Comparison of ENCODE assay signal across 19 mouse cellular contexts in genomic region chr6:142944470-142944869, GRCm38 (mm10). TPM values are rescaled to one million over a fixed set of nuclear protein-coding genes. Genes with fewer than 3 reads are reported as not detected.
DNase-seq lines count a peak whose midpoint lies in the region; ATAC-seq and TF ChIP-seq lines count a peak whose summit lies in the region.
"Had no signal": no experiment of that assay in that cellular context is flagged by ENCODE, and none has a peak within 500 bp of the region (broad histone marks: within the 10 kb centered on the region; RNA-seq: fewer than 3 reads in every experiment).

No protein-coding gene starts in this region.

- TF ChIP-seq RAD21 in MEL (IDR thresholded peaks at IDR 0.05; ENCODE audit: low read depth, low read length) = peak; percentile 7

- DNase-seq in midbrain, postnatal 0 days (ENCODE audit: low spot score) = no peak
- no peak for DNase-seq in MEL (ENCODE audit: low read depth, low spot score)
- peak; percentile 31 for DNase-seq in induced T-regulatory cell, adult 2 months (ENCODE audit: low read depth)
- no peak for DNase-seq in lung, adult 2 months
- DNase-seq in embryonic facial prominence, embryonic 10.5 days (ENCODE audit: low spot score) = no peak
- DNase-seq: adrenal gland, adult 8-10 months; cerebellum, adult 11-12 months; cerebellum, postnatal 36 days; gastrocnemius, postnatal 14 days; kidney, postnatal 4 days; lung, postnatal 4 days; retina, postnatal 1 day; thymus, postnatal 25 days had no signal

- ATAC-seq in intestine, postnatal 0 days = no peak
- ATAC-seq in intestine, embryonic 16.5 days = no peak
- ATAC-seq in midbrain, postnatal 0 days (ENCODE audit: low FRiP score) = no peak
- ATAC-seq in midbrain, embryonic 13.5 days = no peak

- 88% methylated on average over 3 of the region's 3 CpGs for WGBS in intestine, postnatal 0 days
- WGBS in intestine, embryonic 16.5 days = 94% methylated on average over 3 of the region's 3 CpGs
- 98% methylated on average over 3 of the region's 3 CpGs for WGBS in midbrain, postnatal 0 days
- WGBS in midbrain, embryonic 13.5 days = 94% methylated on average over 3 of the region's 3 CpGs
- WGBS in lung, adult 2 months = 93% methylated on average over 3 of the region's 3 CpGs
- 91% methylated on average over 3 of the region's 3 CpGs for WGBS in embryonic facial prominence, embryonic 10.5 days

- H3K36me3 ChIP-seq in intestine, postnatal 0 days (ENCODE audit: control insufficient read depth, insufficient read depth) = no peaks in the 10 kb centered on the region
- H3K36me3 ChIP-seq in intestine, embryonic 16.5 days (ENCODE audit: control insufficient read depth, insufficient read depth, low read length) = no peaks in the 10 kb centered on the region
- no peaks in the 10 kb centered on the region for H3K36me3 ChIP-seq in midbrain, postnatal 0 days (ENCODE audit: insufficient read depth, low read length)
- peaks cover 10% of the 10 kb centered on the region for H3K36me3 ChIP-seq in midbrain, embryonic 13.5 days
- no peaks in the 10 kb centered on the region for H3K36me3 ChIP-seq in MEL (ENCODE audit: control insufficient read depth in 1 of 2, insufficient read depth in 2 of 2, low read length in 2 of 2)
- H3K36me3 ChIP-seq in embryonic facial prominence, embryonic 10.5 days (replicated peaks) = no peaks in the 10 kb centered on the region; the same call in 1 of the 2 replicates
- H3K36me3 ChIP-seq: forebrain, embryonic 12.5 days; lung, embryonic 15.5 days had no signal

- no peak overlapping the region for H3K4me3 ChIP-seq in intestine, postnatal 0 days (ENCODE audit: low read depth, low read length)
- H3K4me3 ChIP-seq in intestine, embryonic 16.5 days (ENCODE audit: low read length) = no peak overlapping the region
- no peak overlapping the region for H3K4me3 ChIP-seq in midbrain, postnatal 0 days (ENCODE audit: low read depth, low read length)
- H3K4me3 ChIP-seq in midbrain, embryonic 13.5 days (replicated peaks) = no peak overlapping the region
- no peak overlapping the region for H3K4me3 ChIP-seq in MEL (ENCODE audit: control insufficient read depth in 1 of 2, insufficient read depth in 1 of 2, low read depth in 2 of 2, low read length in 2 of 2)
- no peak overlapping the region for H3K4me3 ChIP-seq in lung, adult 2 months (replicated peaks; ENCODE audit: extremely low read depth, low read depth, low read length)
- H3K4me3 ChIP-seq in embryonic facial prominence, embryonic 10.5 days = no peak overlapping the region
- H3K4me3 ChIP-seq: forebrain, embryonic 12.5 days; lung, embryonic 15.5 days had no signal

- H3K4me1 ChIP-seq in intestine, postnatal 0 days (replicated peaks; ENCODE audit: control insufficient read depth, insufficient read depth, low read length) = no peaks in the 10 kb centered on the region
- no peaks in the 10 kb centered on the region for H3K4me1 ChIP-seq in intestine, embryonic 16.5 days (ENCODE audit: control insufficient read depth, insufficient read depth, low read length)
- peaks cover 8% of the 10 kb centered on the region for H3K4me1 ChIP-seq in midbrain, postnatal 0 days (ENCODE audit: insufficient read depth, low read length)
- H3K4me1 ChIP-seq in midbrain, embryonic 13.5 days (replicated peaks) = peaks cover 30% of the 10 kb centered on the region
- no peaks in the 10 kb centered on the region for H3K4me1 ChIP-seq in MEL (ENCODE audit: control insufficient read depth in 1 of 2, insufficient read depth in 2 of 2, low read length in 2 of 2)
- H3K4me1 ChIP-seq in lung, adult 2 months (ENCODE audit: control insufficient read depth, insufficient read depth, low read length) = no peaks in the 10 kb centered on the region
- H3K4me1 ChIP-seq in embryonic facial prominence, embryonic 10.5 days = peaks cover 11% of the 10 kb centered on the region

- TF ChIP-seq EP300 in MEL (IDR thresholded peaks at IDR 0.05; ENCODE audit: low read depth in 1 of 2, low read length in 2 of 2) = no peak

- no peaks in the 10 kb centered on the region for H3K79me2 ChIP-seq in MEL (ENCODE audit: control insufficient read depth, insufficient read depth, low read length, poor library complexity)

- no peaks in the 10 kb centered on the region for H3K27me3 ChIP-seq in intestine, postnatal 0 days (replicated peaks; ENCODE audit: control insufficient read depth, insufficient read depth, low read length)
- no peaks in the 10 kb centered on the region for H3K27me3 ChIP-seq in intestine, embryonic 16.5 days (replicated peaks; ENCODE audit: control insufficient read depth, insufficient read depth, low read length)
- H3K27me3 ChIP-seq in midbrain, postnatal 0 days (ENCODE audit: insufficient read depth, low read length) = no peaks in the 10 kb centered on the region
- H3K27me3 ChIP-seq in midbrain, embryonic 13.5 days = no peaks in the 10 kb centered on the region
- no peaks in the 10 kb centered on the region for H3K27me3 ChIP-seq in MEL (ENCODE audit: control insufficient read depth in 1 of 2, insufficient read depth in 2 of 2, low read length in 2 of 2)
- H3K27me3 ChIP-seq in embryonic facial prominence, embryonic 10.5 days (replicated peaks; ENCODE audit: low read depth, poor library complexity, severe bottlenecking) = no peaks in the 10 kb centered on the region
- H3K27me3 ChIP-seq: forebrain, embryonic 12.5 days; lung, embryonic 15.5 days had no signal

- H3K27ac ChIP-seq in intestine, postnatal 0 days (ENCODE audit: low read depth, low read length) = no peak overlapping the region
- H3K27ac ChIP-seq in intestine, embryonic 16.5 days (ENCODE audit: low read length) = no peak overlapping the region
- no peak overlapping the region for H3K27ac ChIP-seq in midbrain, postnatal 0 days (ENCODE audit: low read depth, low read length)
- no peak overlapping the region for H3K27ac ChIP-seq in midbrain, embryonic 13.5 days
- no peak overlapping the region for H3K27ac ChIP-seq in MEL (ENCODE audit: control insufficient read depth, low read depth, low read length)
- no peak overlapping the region for H3K27ac ChIP-seq in embryonic facial prominence, embryonic 10.5 days (replicated peaks)
- H3K27ac ChIP-seq: forebrain, embryonic 12.5 days; lung, embryonic 15.5 days had no signal

- TF ChIP-seq CTCF in intestine, postnatal 0 days (IDR thresholded peaks at IDR 0.05; ENCODE audit: low read depth) = peak; percentile 21; the same call in 1 of the 2 replicates
- TF ChIP-seq CTCF in midbrain, postnatal 0 days (IDR thresholded peaks at IDR 0.05) = peak; percentile 23; the same call in 1 of the 2 replicates
- TF ChIP-seq CTCF in MEL (IDR thresholded peaks at IDR 0.05 in 2 of 3, conservative IDR thresholded peaks at IDR 0.05 in 1 of 3; ENCODE audit: control insufficient read depth in 1 of 3, insufficient read depth in 1 of 3, low read depth in 2 of 3, low read length in 3 of 3, poor library complexity in 1 of 3, severe bottlenecking in 1 of 3) = peak; percentile 32 to 47 (median 33)
- TF ChIP-seq CTCF in lung, adult 2 months (IDR thresholded peaks at IDR 0.05; ENCODE audit: insufficient read depth, low read length) = no peak

- H3K9ac ChIP-seq in intestine, postnatal 0 days (ENCODE audit: low read depth, low read length) = no peak overlapping the region
- H3K9ac ChIP-seq in intestine, embryonic 16.5 days (ENCODE audit: low read depth, low read length) = no peak overlapping the region
- no peak overlapping the region for H3K9ac ChIP-seq in midbrain, postnatal 0 days (replicated peaks; ENCODE audit: low read length, poor library complexity, severe bottlenecking)
- H3K9ac ChIP-seq in midbrain, embryonic 13.5 days (replicated peaks) = no peak overlapping the region
- no peak overlapping the region for H3K9ac ChIP-seq in MEL (ENCODE audit: control insufficient read depth, low read depth, low read length, poor library complexity, severe bottlenecking)
- H3K9ac ChIP-seq: forebrain, embryonic 12.5 days; lung, embryonic 15.5 days had no signal

- TF ChIP-seq POLR2A in MEL (IDR thresholded peaks at IDR 0.05; ENCODE audit: control insufficient read depth in 1 of 2, insufficient read depth in 1 of 2, low read depth in 1 of 2, low read length in 2 of 2, poor library complexity in 1 of 2) = no peak
- no peak for TF ChIP-seq POLR2A in lung, adult 2 months (IDR thresholded peaks at IDR 0.05; ENCODE audit: borderline replicate concordance, extremely low read depth, low read depth, low read length)

- no peaks in the 10 kb centered on the region for H3K9me3 ChIP-seq in intestine, postnatal 0 days (ENCODE audit: control insufficient read depth)
- H3K9me3 ChIP-seq in intestine, embryonic 16.5 days (ENCODE audit: control insufficient read depth, low read length) = no peaks in the 10 kb centered on the region
- no peaks in the 10 kb centered on the region for H3K9me3 ChIP-seq in midbrain, postnatal 0 days (ENCODE audit: low read length)
- no peaks in the 10 kb centered on the region for H3K9me3 ChIP-seq in midbrain, embryonic 13.5 days
- no peaks in the 10 kb centered on the region for H3K9me3 ChIP-seq in MEL (replicated peaks; ENCODE audit: insufficient read depth, low read length)
- no peaks in the 10 kb centered on the region for H3K9me3 ChIP-seq in embryonic facial prominence, embryonic 10.5 days
- H3K9me3 ChIP-seq: forebrain, embryonic 12.5 days; lung, embryonic 15.5 days had no signal

- H3K4me2 ChIP-seq in intestine, postnatal 0 days (replicated peaks; ENCODE audit: low read depth) = no peak overlapping the region
- H3K4me2 ChIP-seq in intestine, embryonic 16.5 days (ENCODE audit: low read depth, low read length) = no peak overlapping the region
- H3K4me2 ChIP-seq in midbrain, postnatal 0 days (ENCODE audit: low read depth, low read length, poor library complexity, severe bottlenecking) = no peak overlapping the region
- H3K4me2 ChIP-seq in midbrain, embryonic 13.5 days (replicated peaks) = no peak overlapping the region
- H3K4me2 ChIP-seq: forebrain, embryonic 12.5 days; lung, embryonic 15.5 days had no signal

TF ChIP-seq in MEL, 35 proteins besides CTCF, POLR2A, EP300 and RAD21:
- TF ChIP-seq SMC3 (IDR thresholded peaks at IDR 0.05; ENCODE audit: low read depth, low read length) = peak; percentile 18; the same call in 1 of the 2 replicates
- no peak for TF ChIP-seq POLR2AphosphoS5 (IDR thresholded peaks at IDR 0.05; ENCODE audit: borderline replicate concordance, low read depth, low read length)

RNA-seq across cellular contexts. Expression of gene St8sia1, which starts 19.8 kb away (rescaled TPM):
- 0.17 and 0.34 TPM in 2 replicates for polyA plus RNA-seq in intestine, postnatal 0 days (2015; fragmentation: Nextera tagmentation; extraction: Ambion mirVana)
- polyA plus RNA-seq in intestine, embryonic 16.5 days (2015; fragmentation: Nextera tagmentation; extraction: Ambion mirVana) = 1.4 and 1.6 TPM in 2 replicates
- total RNA-seq in midbrain, postnatal 0 days (2014; rRNA removed) = 17.7 and 25.3 TPM in 2 replicates
- polyA plus RNA-seq in midbrain, postnatal 0 days (2015; fragmentation: Nextera tagmentation; extraction: Ambion mirVana) = 4.0 and 4.5 TPM in 2 replicates
- polyA plus RNA-seq in midbrain, embryonic 13.5 days (2015; fragmentation: Nextera tagmentation; extraction: Ambion mirVana) = 8.0 and 8.4 TPM in 2 replicates
- not detected in 2 replicates for total RNA-seq in MEL (2012; rRNA removed)
- under 1 TPM in 1 of 2 experiments, not detected in 1; 0.01 TPM for polyA plus RNA-seq in MEL (2012; ENCODE audit: insufficient read depth in 1 of 2, insufficient read length in 2 of 2, low read depth in 1 of 2, low replicate concordance in 2 of 2, missing spikeins in 1 of 2)
- 0.23 and 0.26 TPM in 2 replicates for polyA plus RNA-seq in lung, adult 2 months (2012; rRNA removed)
- polyA plus RNA-seq in embryonic facial prominence, embryonic 10.5 days (2016; fragmentation: Nextera tagmentation; extraction: Ambion mirVana) = 1.6 and 2.4 TPM in 2 replicates
- polyA plus RNA-seq: C2C12 had no signal
